Mouse (Mus musculus): ENCODE data around the gene Noxo1.

- TF ChIP-seq POLR2A (IDR thresholded peaks at IDR 0.05; ENCODE audit: extremely low read depth, insufficient read depth, low read length) = no peak
- no peak for TF ChIP-seq CTCF (IDR thresholded peaks at IDR 0.05; ENCODE audit: extremely low read depth, insufficient read depth, low read length)
Measured at GRCm38 (mm10) chr17:24732233-24732935, 36.4 kb downstream of the Noxo1 start.
